Mouse (Mus musculus): ENCODE data around the gene Angptl7.

The Angptl7 gene

DNA sequence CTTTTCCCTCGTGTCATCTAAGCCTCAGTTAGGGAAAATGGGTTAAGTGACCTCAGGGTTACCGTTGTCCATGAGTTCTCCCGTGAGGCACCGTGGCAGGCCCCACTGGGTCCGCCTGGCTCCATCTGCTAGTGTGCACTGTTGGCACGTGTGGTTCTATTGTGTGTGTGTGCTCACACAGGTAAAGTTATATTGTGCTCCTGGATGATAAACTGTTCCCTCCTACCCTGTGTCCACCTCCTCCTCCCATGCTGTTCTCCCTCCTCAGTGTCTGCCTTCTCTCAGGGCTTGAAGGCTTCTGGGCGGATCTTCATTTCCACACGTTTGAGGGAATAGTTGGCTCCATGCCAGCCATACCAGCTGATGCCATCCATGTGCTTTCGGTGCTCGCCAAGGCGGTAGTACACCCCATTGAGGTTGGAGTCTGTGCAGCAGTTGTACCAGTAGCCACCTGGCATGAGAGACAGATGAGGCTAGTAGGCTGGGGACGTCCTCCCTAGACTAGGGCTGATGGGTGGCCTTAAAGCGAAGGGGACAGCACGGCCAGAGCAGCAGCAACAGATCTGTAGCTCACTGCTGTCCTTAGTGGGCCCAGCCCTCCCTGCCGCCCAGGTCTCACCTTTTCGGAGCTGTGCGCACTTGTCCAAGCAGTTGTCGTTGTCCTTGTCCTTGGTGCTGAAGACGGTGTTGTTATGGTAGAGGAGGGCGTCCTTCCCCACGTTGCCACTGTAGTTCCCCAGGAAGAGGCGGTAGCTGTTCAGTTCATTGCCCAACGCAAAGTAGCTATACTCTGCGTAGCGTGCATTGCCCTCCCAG, 4.2 kb downstream of the Angptl7 start:
- DNase-seq (ENCODE audit: low spot score), result no peak

- no peak for DNase-seq (ENCODE audit: low spot score)
These were observed 5.1 kb downstream of the Angptl7 start for GRCm38 (mm10) chr4:148495160-148495559.

DNA sequence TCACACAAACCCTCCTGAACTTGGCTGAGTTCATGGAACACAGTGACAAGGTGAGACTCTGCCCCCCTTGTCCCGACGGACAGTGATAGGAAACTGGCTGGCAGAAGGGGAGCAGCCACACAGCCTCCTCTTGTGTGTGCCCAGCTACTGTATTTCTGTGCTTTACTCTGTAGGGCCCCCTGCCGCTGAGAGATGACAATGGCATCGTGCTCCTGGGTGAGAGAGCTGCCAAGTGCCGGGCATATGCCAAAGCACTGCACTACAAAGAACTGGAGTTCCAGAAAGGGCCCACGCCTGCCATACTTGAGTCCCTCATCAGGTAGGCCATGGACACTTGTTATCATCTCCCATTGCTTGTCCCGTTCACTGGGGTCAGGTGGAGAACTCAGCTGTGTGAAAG, 8.8 kb downstream of the Angptl7 start:
- DNase-seq (ENCODE audit: low spot score), result no peak

GRCm38 (mm10) chr4:148490502-148490901, 9.8 kb downstream of the Angptl7 start:
- no peak for DNase-seq (ENCODE audit: low spot score)

GRCm38 (mm10) chr4:148487841-148488240, 12.4 kb downstream of the Angptl7 start:
- DNase-seq (ENCODE audit: low spot score), result no peak

DNA sequence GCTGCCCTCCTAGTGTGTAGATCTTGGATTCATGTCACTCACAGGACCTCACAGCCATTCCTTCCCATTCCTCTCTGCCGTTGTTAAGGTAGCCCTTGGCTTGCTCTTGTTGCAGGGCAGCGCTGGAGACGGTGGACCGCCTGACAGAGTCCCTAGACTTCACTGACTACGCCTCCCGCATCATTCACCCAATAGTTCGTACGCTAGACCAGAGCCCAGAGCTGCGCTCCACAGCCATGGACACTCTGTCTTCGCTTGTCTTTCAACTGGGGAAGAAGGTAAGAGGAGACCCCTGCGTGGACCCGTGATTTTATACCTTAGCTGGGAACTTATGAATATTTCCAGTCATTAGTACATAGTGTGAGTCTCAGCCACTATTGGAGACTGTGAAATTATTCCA, 15.7 kb downstream of the Angptl7 start:
- DNase-seq (ENCODE audit: low spot score), result no peak

DNA sequence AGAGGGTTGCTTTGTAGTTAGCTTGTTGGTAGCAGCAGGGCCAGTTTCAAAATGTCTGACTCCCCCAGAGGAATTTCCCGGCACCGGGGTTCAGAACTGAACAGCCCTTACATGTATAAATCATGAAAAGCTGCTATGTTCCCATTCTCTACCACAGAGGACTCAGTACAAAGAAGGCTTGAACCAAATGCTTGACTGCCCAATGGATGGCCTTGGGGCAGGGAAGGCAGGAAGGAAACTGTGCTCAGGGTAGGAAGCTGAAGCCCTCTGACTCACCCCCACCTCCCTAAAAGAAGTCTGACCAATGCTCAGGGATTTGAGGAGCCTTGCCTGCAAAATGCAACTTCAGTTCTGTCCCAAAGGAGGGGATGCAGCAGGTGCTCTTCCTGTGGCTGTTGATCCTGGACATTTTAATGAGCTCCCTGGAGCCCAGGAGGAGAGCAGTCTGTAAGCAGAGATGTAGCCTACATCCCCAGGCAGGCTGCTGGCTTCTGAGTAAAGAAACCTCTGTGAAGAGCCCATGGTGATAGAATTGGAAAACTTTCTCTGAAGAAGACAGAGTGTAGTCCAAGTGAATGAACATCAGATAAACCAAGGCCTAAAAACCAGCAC, 18.6 kb downstream of the Angptl7 start:
- no peak for DNase-seq (ENCODE audit: low spot score)

DNA sequence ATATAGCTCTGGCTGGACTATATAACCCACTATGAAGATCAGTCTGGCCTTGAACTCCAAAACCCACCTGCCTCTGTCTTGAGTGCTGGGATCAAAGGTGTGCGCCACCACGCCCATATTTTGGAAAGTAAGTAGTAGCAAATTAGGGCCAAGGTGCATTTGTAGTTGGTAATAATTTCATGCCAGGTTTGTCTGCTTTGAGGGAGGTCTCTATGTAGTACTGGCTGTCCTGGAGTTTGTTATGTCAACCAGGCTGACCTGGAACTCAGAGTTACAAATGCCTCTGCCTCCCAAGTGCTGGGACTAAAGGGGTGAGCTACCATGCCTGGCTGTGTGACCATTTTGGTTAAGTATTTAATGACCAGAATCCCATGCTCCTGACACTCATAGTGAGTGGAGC, 20.0 kb downstream of the Angptl7 start:
- no peak for DNase-seq (ENCODE audit: low spot score)

- DNase-seq (ENCODE audit: low spot score), result no peak
These were observed 26.8 kb downstream of the Angptl7 start for GRCm38 (mm10) chr4:148473496-148473895.

- no peak for DNase-seq (ENCODE audit: low spot score)
These were observed 27.7 kb downstream of the Angptl7 start for GRCm38 (mm10) chr4:148472436-148473174.

GRCm38 (mm10) chr4:148471363-148471806, 28.9 kb downstream of the Angptl7 start:
- DNase-seq (ENCODE audit: low spot score), result no peak

- no peak for DNase-seq (ENCODE audit: low spot score)
These were observed 30.6 kb downstream of the Angptl7 start for GRCm38 (mm10) chr4:148469487-148470252.

- no peak for DNase-seq (ENCODE audit: low spot score)
These were observed 31.9 kb downstream of the Angptl7 start for GRCm38 (mm10) chr4:148468396-148468795.

GRCm38 (mm10) chr4:148466511-148467079, 33.7 kb downstream of the Angptl7 start:
- no peak for DNase-seq (ENCODE audit: low spot score)

DNA sequence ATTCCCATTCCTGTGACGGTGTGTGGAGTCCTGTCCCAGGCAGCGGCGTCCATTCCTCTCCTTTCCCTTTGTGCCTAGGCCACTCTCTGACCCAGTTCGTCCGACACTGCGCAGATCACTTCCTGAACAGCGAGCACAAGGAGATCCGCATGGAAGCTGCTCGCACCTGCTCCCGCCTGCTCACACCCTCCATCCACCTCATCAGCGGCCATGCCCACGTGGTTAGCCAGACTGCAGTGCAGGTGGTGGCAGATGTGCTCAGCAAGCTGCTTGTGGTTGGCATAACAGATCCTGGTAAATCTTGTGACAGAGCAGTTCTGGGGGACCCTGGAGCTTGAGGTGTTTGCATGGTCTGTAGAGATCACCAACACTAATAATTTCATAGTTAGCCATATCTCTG, 35.4 kb downstream of the Angptl7 start:
- no peak for DNase-seq (ENCODE audit: low spot score)

DNA sequence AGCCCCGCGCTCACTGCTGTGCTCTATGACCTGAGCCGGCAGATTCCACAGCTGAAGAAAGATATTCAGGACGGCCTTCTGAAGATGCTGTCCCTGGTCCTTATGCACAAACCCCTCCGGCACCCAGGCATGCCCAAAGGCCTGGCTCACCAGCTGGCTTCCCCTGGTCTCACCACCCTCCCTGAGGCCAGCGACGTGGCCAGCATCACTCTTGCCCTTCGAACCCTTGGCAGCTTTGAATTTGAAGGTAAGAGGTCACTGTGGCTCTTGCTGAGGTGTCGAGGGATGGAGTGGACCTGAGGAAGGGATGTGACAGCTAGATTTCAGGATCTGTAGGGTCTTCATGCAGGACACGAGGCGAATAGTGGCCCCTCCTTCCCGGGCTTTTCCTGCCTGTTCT, 36.0 kb downstream of the Angptl7 start:
- no peak for DNase-seq (ENCODE audit: low spot score)

DNA sequence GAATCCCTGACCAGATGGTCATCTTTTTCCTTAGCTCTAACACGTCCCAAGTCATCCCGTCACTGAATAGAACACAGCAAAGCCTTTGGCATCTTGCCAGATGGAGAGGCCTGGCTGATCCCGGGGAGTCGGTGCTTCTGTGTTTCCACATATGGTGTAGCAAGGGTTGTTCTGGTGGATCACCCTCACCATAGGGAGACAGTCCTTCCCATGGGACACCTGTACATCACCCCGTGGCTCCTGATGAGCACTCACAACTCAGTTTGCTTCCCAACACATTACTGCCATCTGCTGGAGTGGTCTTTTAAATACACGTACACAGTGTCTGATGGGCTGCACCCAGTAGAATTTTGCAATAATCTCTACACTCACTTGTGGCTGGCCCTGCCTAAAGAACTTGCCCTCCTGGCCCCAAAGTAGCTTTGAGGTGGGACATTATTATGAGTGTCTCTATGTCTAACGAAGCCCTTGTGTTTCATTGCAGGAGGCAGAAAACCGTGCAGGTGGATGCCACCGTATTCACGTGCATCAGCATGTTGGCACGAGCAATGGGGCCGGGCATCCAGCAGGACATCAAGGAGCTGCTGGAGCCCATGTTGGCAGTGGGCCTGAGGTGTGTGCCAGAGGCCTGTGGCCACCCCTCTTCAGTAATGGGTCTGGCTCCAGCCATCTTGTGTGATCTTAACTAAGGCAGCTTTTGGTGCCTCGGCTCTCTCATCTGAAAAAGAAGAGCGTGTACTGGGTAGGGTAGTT, 36.9 kb downstream of the Angptl7 start:
- no peak for DNase-seq (ENCODE audit: low spot score)

- DNase-seq (ENCODE audit: low spot score), result no peak
These were observed 37.5 kb downstream of the Angptl7 start for GRCm38 (mm10) chr4:148462717-148463116.

- DNase-seq (ENCODE audit: low spot score), result no peak
These were observed 38.5 kb downstream of the Angptl7 start for GRCm38 (mm10) chr4:148461772-148462171.

DNA sequence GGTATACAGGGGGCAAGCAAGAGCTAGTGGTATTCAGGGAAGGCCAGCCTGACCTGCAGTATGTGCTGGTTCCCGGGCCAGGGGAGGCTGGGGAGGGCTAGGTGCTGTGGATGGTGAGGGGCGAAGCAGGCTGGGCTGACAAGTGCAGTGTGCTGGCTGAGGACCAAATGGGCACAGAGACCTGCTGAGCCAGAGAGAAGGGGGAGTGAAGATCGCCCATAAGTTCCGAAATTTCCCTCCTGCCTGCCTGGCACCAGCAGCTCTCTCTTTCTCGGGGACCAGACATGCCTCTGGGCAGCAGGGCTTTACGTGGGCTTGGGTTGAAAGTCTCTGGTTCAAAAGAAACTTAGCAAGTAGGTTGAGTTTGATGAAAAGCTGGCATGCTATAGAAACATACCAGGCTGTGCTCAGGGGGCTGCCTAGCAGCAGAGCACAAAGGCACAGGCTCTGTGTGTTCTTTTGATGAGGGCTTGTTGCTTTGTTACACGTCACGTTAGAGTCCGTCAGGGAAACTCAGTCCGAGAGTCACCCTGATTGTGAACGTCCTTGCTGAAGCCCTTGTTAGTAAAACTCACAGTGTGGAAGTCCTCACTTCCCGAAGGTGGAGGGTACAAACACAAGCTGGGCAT, 39.5 kb downstream of the Angptl7 start:
- DNase-seq (ENCODE audit: low spot score), result no peak

All from ovary, postnatal 10 days (tissue).